In the genomic region with DNA sequence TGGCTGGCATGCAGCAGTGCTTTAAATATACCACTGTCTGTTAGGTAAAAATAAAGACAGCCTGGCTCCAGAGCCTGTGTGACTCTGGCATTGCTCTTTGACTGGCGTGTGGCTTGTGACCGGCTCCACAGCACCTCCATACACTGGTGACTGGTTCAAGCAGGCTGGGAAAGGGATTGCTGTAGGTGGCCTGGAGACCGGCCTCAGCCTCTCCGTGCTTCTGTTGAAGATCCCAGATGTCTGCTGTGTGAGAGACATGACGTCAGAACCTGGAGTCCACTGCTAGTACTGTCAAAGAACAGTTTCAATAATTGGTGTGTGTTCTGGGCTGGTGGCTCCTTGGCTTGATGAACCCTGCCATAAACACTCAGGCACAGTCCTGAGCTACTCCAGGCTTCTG, we compare ENCODE assay signal across 14 mouse cellular contexts.
DNase-seq lines count a peak whose midpoint lies in the region; ATAC-seq lines count a peak whose summit lies in the region.
"Had no signal": no experiment of that assay in that cellular context is flagged by ENCODE, and none has a peak within 500 bp of the region (broad histone marks: within the 10 kb centered on the region; RNA-seq: fewer than 3 reads in every experiment).

No protein-coding gene starts in this region.

- H3K4me3 ChIP-seq in heart, embryonic 10.5 days: no peak overlapping the region
- no peak overlapping the region for H3K4me3 ChIP-seq in limb, embryonic 12.5 days (replicated peaks)
- H3K4me3 ChIP-seq in limb, embryonic 10.5 days: no peak overlapping the region
- H3K4me3 ChIP-seq in intestine, embryonic 14.5 days (ENCODE audit: low read depth, low read length): no peak overlapping the region
- H3K4me3 ChIP-seq: kidney, embryonic 15.5 days; midbrain, embryonic 15.5 days had no signal

- H3K4me1 ChIP-seq in heart, embryonic 10.5 days: peaks cover 76% of the 10 kb centered on the region
- H3K4me1 ChIP-seq in limb, embryonic 12.5 days (replicated peaks): peaks cover 16% of the 10 kb centered on the region; the same call in 1 of the 2 replicates
- peaks cover 15% of the 10 kb centered on the region for H3K4me1 ChIP-seq in limb, embryonic 10.5 days
- H3K4me1 ChIP-seq in intestine, embryonic 14.5 days (replicated peaks; ENCODE audit: control insufficient read depth, insufficient read depth, low read length): peaks cover 21% of the 10 kb centered on the region
- H3K4me1 ChIP-seq: midbrain, embryonic 15.5 days had no signal

- no peak overlapping the region for H3K4me2 ChIP-seq in limb, embryonic 12.5 days
- no peak overlapping the region for H3K4me2 ChIP-seq in intestine, embryonic 14.5 days (ENCODE audit: low read length)
- H3K4me2 ChIP-seq: kidney, embryonic 15.5 days; midbrain, embryonic 15.5 days had no signal

- DNase-seq in cerebellum, adult 9-10 months: peak; percentile 28
- no peak for DNase-seq in cerebellum, postnatal 36 days
- no peak for DNase-seq in heart, embryonic 10.5 days (ENCODE audit: low spot score)
- DNase-seq in heart, postnatal 4 days: no peak
- DNase-seq in limb, embryonic 10.5 days (ENCODE audit: low spot score): no peak
- DNase-seq in intestine, embryonic 14.5 days (ENCODE audit: low spot score): no peak
- no peak for DNase-seq in B cell, adult 2 months
- DNase-seq: adrenal gland, postnatal 25 days; liver; lung, adult 18-20 months had no signal

- no peaks in the 10 kb centered on the region for H3K36me3 ChIP-seq in heart, embryonic 10.5 days
- H3K36me3 ChIP-seq in limb, embryonic 12.5 days: no peaks in the 10 kb centered on the region
- H3K36me3 ChIP-seq in limb, embryonic 10.5 days: no peaks in the 10 kb centered on the region
- H3K36me3 ChIP-seq in intestine, embryonic 14.5 days (ENCODE audit: control insufficient read depth, insufficient read depth, low read length): no peaks in the 10 kb centered on the region
- H3K36me3 ChIP-seq: kidney, embryonic 15.5 days; midbrain, embryonic 15.5 days had no signal

- no peak overlapping the region for H3K9ac ChIP-seq in limb, embryonic 12.5 days (replicated peaks)
- H3K9ac ChIP-seq in intestine, embryonic 14.5 days (ENCODE audit: low read length): no peak overlapping the region
- H3K9ac ChIP-seq: kidney, embryonic 15.5 days; midbrain, embryonic 15.5 days had no signal

- whole genome bisulfite sequencing in heart, embryonic 10.5 days: 48% methylated on average over 5 of the region's 5 CpGs
- WGBS in limb, embryonic 12.5 days: 79% methylated on average over 5 of the region's 5 CpGs
- 90% methylated on average over 5 of the region's 5 CpGs for WGBS in limb, embryonic 10.5 days
- WGBS in intestine, embryonic 14.5 days: 66% methylated on average over 5 of the region's 5 CpGs

- no peaks in the 10 kb centered on the region for H3K27me3 ChIP-seq in heart, embryonic 10.5 days (ENCODE audit: insufficient read depth, poor library complexity, severe bottlenecking)
- peaks cover 20% of the 10 kb centered on the region; the same call in 1 of the 2 replicates for H3K27me3 ChIP-seq in limb, embryonic 12.5 days
- peaks cover under 1% of the 10 kb centered on the region; the same call in 1 of the 2 replicates for H3K27me3 ChIP-seq in limb, embryonic 10.5 days (ENCODE audit: low read depth, poor library complexity, severe bottlenecking)
- H3K27me3 ChIP-seq in intestine, embryonic 14.5 days (replicated peaks; ENCODE audit: control insufficient read depth, insufficient read depth, low read length): no peaks in the 10 kb centered on the region
- H3K27me3 ChIP-seq: kidney, embryonic 15.5 days; midbrain, embryonic 15.5 days had no signal

- peak overlapping the region; percentile 76; the same call in 1 of the 2 replicates for H3K27ac ChIP-seq in heart, embryonic 10.5 days
- no peak overlapping the region for H3K27ac ChIP-seq in limb, embryonic 12.5 days
- no peak overlapping the region for H3K27ac ChIP-seq in limb, embryonic 10.5 days
- no peak overlapping the region for H3K27ac ChIP-seq in intestine, embryonic 14.5 days (ENCODE audit: low read depth)
- H3K27ac ChIP-seq: kidney, embryonic 15.5 days; macrophage; midbrain, embryonic 15.5 days had no signal

- 0 out of 2 replicates have a peak, but pooled peaks have one; percentile 40 for ATAC-seq in limb, embryonic 12.5 days (ENCODE audit: insufficient number of reproducible peaks, insufficient read depth, low FRiP score, low TSS enrichment, low read depth)
- peak; percentile 22; the same call in 1 of the 2 replicates for ATAC-seq in intestine, embryonic 14.5 days (replicated peaks; ENCODE audit: low FRiP score, low TSS enrichment, low read depth)
- ATAC-seq: midbrain, embryonic 15.5 days had no signal

- no peaks in the 10 kb centered on the region for H3K9me3 ChIP-seq in heart, embryonic 10.5 days
- H3K9me3 ChIP-seq in limb, embryonic 12.5 days: no peaks in the 10 kb centered on the region
- no peaks in the 10 kb centered on the region for H3K9me3 ChIP-seq in limb, embryonic 10.5 days (replicated peaks)
- no peaks in the 10 kb centered on the region for H3K9me3 ChIP-seq in intestine, embryonic 14.5 days (ENCODE audit: control insufficient read depth, low read length)
- H3K9me3 ChIP-seq: kidney, embryonic 15.5 days; midbrain, embryonic 15.5 days had no signal
